Mouse (Mus musculus) embryonic fibroblast, embryonic 13.5 days (primary cell): ENCODE results near the gene Tnfrsf18.

ENCODE experiments used
- CTCF ChIP-seq: IDR thresholded peaks from 2 replicates; pipeline ENCODE4 v1.5.1; 2011; ENCODE audit warnings: mild to moderate bottlenecking, control low read depth, low read length, moderate library complexity, borderline replicate concordance; ENCODE audit not compliant: insufficient read depth
- POLR2A ChIP-seq: IDR thresholded peaks from 2 replicates; pipeline ENCODE4 v1.6.1; 2011; ENCODE audit warnings: low read depth, mild to moderate bottlenecking, control low read depth, low read length, moderate library complexity

DNA sequence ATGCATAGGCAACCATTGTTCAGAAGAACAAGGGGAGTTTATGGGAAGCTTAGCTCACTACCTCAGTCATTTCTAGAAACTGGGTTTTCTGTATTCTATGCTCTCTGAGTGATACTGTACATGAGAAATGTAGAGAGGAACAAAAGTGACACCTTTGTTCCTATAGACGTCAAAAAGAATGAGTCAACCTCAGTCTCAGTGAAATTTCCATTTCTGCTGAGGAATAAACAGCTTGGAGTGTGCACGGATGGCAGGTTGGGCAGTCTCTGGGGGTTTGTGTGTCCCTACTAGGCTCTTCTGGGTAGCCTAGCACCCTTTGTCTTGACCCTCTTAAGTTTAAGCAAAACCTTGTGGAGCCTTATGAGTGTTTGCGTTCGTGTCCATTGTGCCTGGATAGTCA lies 17.6 kb upstream of the Tnfrsf18 start:
- no peak for TF ChIP-seq POLR2A
- no peak for TF ChIP-seq CTCF
